Mouse (Mus musculus): ENCODE results near the gene Slc11a1. TPM values are rescaled to one million over a fixed set of nuclear protein-coding genes. Genes with fewer than 3 reads are reported as not detected.
"Not testable (repeated sequence)": the region's sequence is repeated elsewhere in the genome, so short reads cannot be mapped to it uniquely, and the experiment has no call there.

Gene Slc11a1
- polyA plus RNA-seq, 1 experiment from 2014 or later: 1.3 TPM

- Histone ChIP-seq H3K4me2 (replicated peaks; ENCODE audit: low read depth, low read length) (no peak overlapping the region), H3K36me3 (ENCODE audit: control insufficient read depth, insufficient read depth, low read length) (no peaks in the 10 kb centered on the region), H3K27ac (ENCODE audit: low read depth, low read length) (no peak overlapping the region), H3K4me1 (replicated peaks; ENCODE audit: control insufficient read depth, insufficient read depth, low read length) (peaks cover 6% of the 10 kb centered on the region), H3K27me3 (ENCODE audit: control insufficient read depth, insufficient read depth, low read length) (no peaks in the 10 kb centered on the region), H3K4me3 (ENCODE audit: low read depth, low read length) (no peak overlapping the region), H3K9ac (ENCODE audit: low read depth, low read length) (no peak overlapping the region), H3K9me3 (ENCODE audit: control insufficient read depth, low read length) (no peaks in the 10 kb centered on the region)
- DNase-seq (ENCODE audit: low spot score): no peak
- ATAC-seq (ENCODE audit: low FRiP score): no peak
- 84% methylated on average over 6 of the region's 6 CpGs for WGBS
These were observed 39.4 kb upstream of the Slc11a1 start for GRCm38 (mm10) chr1:74335436-74336170.

- peaks cover 6% of the 10 kb centered on the region for H3K4me1 ChIP-seq (replicated peaks; ENCODE audit: control insufficient read depth, insufficient read depth, low read length)
- DNase-seq (ENCODE audit: low spot score) (no peak), ATAC-seq (ENCODE audit: low FRiP score) (no peak)
- no peak overlapping the region for H3K27ac ChIP-seq (ENCODE audit: low read depth, low read length)
- no peaks in the 10 kb centered on the region for H3K36me3 ChIP-seq (ENCODE audit: control insufficient read depth, insufficient read depth, low read length)
- no peak overlapping the region for H3K4me2 ChIP-seq (replicated peaks; ENCODE audit: low read depth, low read length)
- WGBS: 86% methylated on average over 3 of the region's 3 CpGs
- no peaks in the 10 kb centered on the region for H3K27me3 ChIP-seq (ENCODE audit: control insufficient read depth, insufficient read depth, low read length)
- H3K4me3 ChIP-seq (ENCODE audit: low read depth, low read length): no peak overlapping the region
- H3K9ac ChIP-seq (ENCODE audit: low read depth, low read length): no peak overlapping the region
- no peaks in the 10 kb centered on the region for H3K9me3 ChIP-seq (ENCODE audit: control insufficient read depth, low read length)
These were observed 37.7 kb upstream of the Slc11a1 start for GRCm38 (mm10) chr1:74337241-74337771.

- H3K4me3 ChIP-seq (ENCODE audit: low read depth, low read length): no peak overlapping the region
- no peak overlapping the region for H3K27ac ChIP-seq (ENCODE audit: low read depth, low read length)
- no peaks in the 10 kb centered on the region for H3K27me3 ChIP-seq (ENCODE audit: control insufficient read depth, insufficient read depth, low read length)
- WGBS: 93% methylated on average over 3 of the region's 5 CpGs
- H3K9me3 ChIP-seq (ENCODE audit: control insufficient read depth, low read length): no peaks in the 10 kb centered on the region
- H3K4me2 ChIP-seq (replicated peaks; ENCODE audit: low read depth, low read length): no peak overlapping the region
- DNase-seq (ENCODE audit: low spot score): no peak
- no peaks in the 10 kb centered on the region for H3K36me3 ChIP-seq (ENCODE audit: control insufficient read depth, insufficient read depth, low read length)
- no peak overlapping the region for H3K9ac ChIP-seq (ENCODE audit: low read depth, low read length)
- H3K4me1 ChIP-seq (replicated peaks; ENCODE audit: control insufficient read depth, insufficient read depth, low read length): peaks cover 5% of the 10 kb centered on the region
- ATAC-seq (ENCODE audit: low FRiP score): no peak
These were observed 37.0 kb upstream of the Slc11a1 start for GRCm38 (mm10) chr1:74338013-74338412.

GRCm38 (mm10) chr1:74338626-74339025 lies 36.4 kb upstream of the Slc11a1 start:
- WGBS: 76% methylated on average over 4 of the region's 4 CpGs
- no peak overlapping the region for H3K4me3 ChIP-seq (ENCODE audit: low read depth, low read length)

GRCm38 (mm10) chr1:74339917-74340316 lies 35.1 kb upstream of the Slc11a1 start:
- Histone ChIP-seq H3K27me3 (ENCODE audit: control insufficient read depth, insufficient read depth, low read length) (no peaks in the 10 kb centered on the region), H3K9me3 (ENCODE audit: control insufficient read depth, low read length) (no peaks in the 10 kb centered on the region), H3K4me1 (replicated peaks; ENCODE audit: control insufficient read depth, insufficient read depth, low read length) (no peaks in the 10 kb centered on the region), H3K36me3 (ENCODE audit: control insufficient read depth, insufficient read depth, low read length) (no peaks in the 10 kb centered on the region), H3K9ac (ENCODE audit: low read depth, low read length) (no peak overlapping the region), H3K4me2 (replicated peaks; ENCODE audit: low read depth, low read length) (no peak overlapping the region), H3K4me3 (ENCODE audit: low read depth, low read length) (no peak overlapping the region), H3K27ac (ENCODE audit: low read depth, low read length) (no peak overlapping the region)
- ATAC-seq (ENCODE audit: low FRiP score) (no peak), DNase-seq (ENCODE audit: low spot score) (no peak)
- 88% methylated on average over 9 of the region's 9 CpGs for WGBS

More at GRCm38 (mm10) chr1:74338626-74339025, 36.4 kb upstream of the Slc11a1 start:
- Histone ChIP-seq H3K27me3 (ENCODE audit: control insufficient read depth, insufficient read depth, low read length) (no peaks in the 10 kb centered on the region), H3K4me2 (replicated peaks; ENCODE audit: low read depth, low read length) (no peak overlapping the region), H3K9me3 (ENCODE audit: control insufficient read depth, low read length) (no peaks in the 10 kb centered on the region), H3K36me3 (ENCODE audit: control insufficient read depth, insufficient read depth, low read length) (no peaks in the 10 kb centered on the region), H3K9ac (ENCODE audit: low read depth, low read length) (no peak overlapping the region), H3K27ac (ENCODE audit: low read depth, low read length) (no peak overlapping the region), H3K4me1 (replicated peaks; ENCODE audit: control insufficient read depth, insufficient read depth, low read length) (no peaks in the 10 kb centered on the region)
- DNase-seq (ENCODE audit: low spot score) (no peak), ATAC-seq (ENCODE audit: low FRiP score) (no peak)

- Histone ChIP-seq H3K27ac (ENCODE audit: low read depth, low read length) (no peak overlapping the region), H3K4me2 (replicated peaks; ENCODE audit: low read depth, low read length) (no peak overlapping the region), H3K9me3 (ENCODE audit: control insufficient read depth, low read length) (no peaks in the 10 kb centered on the region), H3K4me1 (replicated peaks; ENCODE audit: control insufficient read depth, insufficient read depth, low read length) (no peaks in the 10 kb centered on the region), H3K4me3 (ENCODE audit: low read depth, low read length) (no peak overlapping the region), H3K36me3 (ENCODE audit: control insufficient read depth, insufficient read depth, low read length) (no peaks in the 10 kb centered on the region), H3K27me3 (ENCODE audit: control insufficient read depth, insufficient read depth, low read length) (no peaks in the 10 kb centered on the region), H3K9ac (ENCODE audit: low read depth, low read length) (no peak overlapping the region)
- 97% methylated on average over 6 of the region's 6 CpGs for WGBS
- DNase-seq (ENCODE audit: low spot score): no peak
- ATAC-seq (ENCODE audit: low FRiP score): no peak
These were observed 34.6 kb upstream of the Slc11a1 start for GRCm38 (mm10) chr1:74340361-74340764.

GRCm38 (mm10) chr1:74340992-74341391 lies 34.0 kb upstream of the Slc11a1 start:
- H3K4me2 ChIP-seq (replicated peaks; ENCODE audit: low read depth, low read length); H3K9ac ChIP-seq (ENCODE audit: low read depth, low read length); H3K36me3 ChIP-seq (ENCODE audit: control insufficient read depth, insufficient read depth, low read length); H3K9me3 ChIP-seq (ENCODE audit: control insufficient read depth, low read length); DNase-seq (ENCODE audit: low spot score); ATAC-seq (ENCODE audit: low FRiP score); H3K27me3 ChIP-seq (ENCODE audit: control insufficient read depth, insufficient read depth, low read length); H3K4me3 ChIP-seq (ENCODE audit: low read depth, low read length); H3K4me1 ChIP-seq (replicated peaks; ENCODE audit: control insufficient read depth, insufficient read depth, low read length); H3K27ac ChIP-seq (ENCODE audit: low read depth, low read length): not testable (repeated sequence)
- WGBS: 95% methylated on average over 4 of the region's 4 CpGs

GRCm38 (mm10) chr1:74341898-74342297 lies 33.1 kb upstream of the Slc11a1 start:
- Histone ChIP-seq H3K4me1 (replicated peaks; ENCODE audit: control insufficient read depth, insufficient read depth, low read length) (no peaks in the 10 kb centered on the region), H3K9me3 (ENCODE audit: control insufficient read depth, low read length) (no peaks in the 10 kb centered on the region), H3K9ac (ENCODE audit: low read depth, low read length) (no peak overlapping the region), H3K27ac (ENCODE audit: low read depth, low read length) (no peak overlapping the region), H3K4me2 (replicated peaks; ENCODE audit: low read depth, low read length) (no peak overlapping the region), H3K27me3 (ENCODE audit: control insufficient read depth, insufficient read depth, low read length) (no peaks in the 10 kb centered on the region), H3K4me3 (ENCODE audit: low read depth, low read length) (no peak overlapping the region), H3K36me3 (ENCODE audit: control insufficient read depth, insufficient read depth, low read length) (no peaks in the 10 kb centered on the region)
- DNase-seq (ENCODE audit: low spot score): no peak
- 89% methylated on average over 7 of the region's 7 CpGs for WGBS
- no peak for ATAC-seq (ENCODE audit: low FRiP score)

GRCm38 (mm10) chr1:74342308-74342707 lies 32.7 kb upstream of the Slc11a1 start:
- Histone ChIP-seq H3K4me2 (replicated peaks; ENCODE audit: low read depth, low read length) (no peak overlapping the region), H3K9ac (ENCODE audit: low read depth, low read length) (no peak overlapping the region), H3K4me1 (replicated peaks; ENCODE audit: control insufficient read depth, insufficient read depth, low read length) (no peaks in the 10 kb centered on the region), H3K27ac (ENCODE audit: low read depth, low read length) (no peak overlapping the region), H3K4me3 (ENCODE audit: low read depth, low read length) (no peak overlapping the region), H3K36me3 (ENCODE audit: control insufficient read depth, insufficient read depth, low read length) (no peaks in the 10 kb centered on the region), H3K9me3 (ENCODE audit: control insufficient read depth, low read length) (no peaks in the 10 kb centered on the region), H3K27me3 (ENCODE audit: control insufficient read depth, insufficient read depth, low read length) (no peaks in the 10 kb centered on the region)
- DNase-seq (ENCODE audit: low spot score) (no peak), ATAC-seq (ENCODE audit: low FRiP score) (no peak)
- WGBS: 92% methylated on average over 1 of the region's 1 CpGs
